Mouse (Mus musculus) heart, embryonic 14.5 days (tissue): Measurements from ENCODE around the gene Atf3. TPM values are rescaled to one million over a fixed set of nuclear protein-coding genes. Genes with fewer than 3 reads are reported as not detected.

Experiments used
- ATAC-seq: fragments of 200-750 bp; cut with Nextera tagmentation; 2 replicates; pipeline ENCODE4 v1.8.0; 2017; ENCODE audit warnings: low read depth, moderate TSS enrichment; ENCODE audit not compliant: insufficient number of reproducible peaks, insufficient read depth, low FRiP score
- H3K27ac ChIP-seq, 2 experiments: fragments of 200-500 bp in 1 of 2; fragments of 300-500 bp in 1 of 2; sonication (generic) in 1 of 2; replicated peaks in 1 of 2; 2 replicates each; pipeline ENCODE4 v1.5.1; 2012 to 2014; ENCODE audit warnings: low read depth in 2 of 2, low read length in 2 of 2, control low read depth in 1 of 2, mild to moderate bottlenecking in 1 of 2, mixed read lengths in 1 of 2; ENCODE audit not compliant: control insufficient read depth in 1 of 2, insufficient read depth in 1 of 2
- H3K27me3 ChIP-seq: fragments of 300-500 bp; sonication (generic); 2 replicates; pipeline ENCODE4 v1.6.1; 2014; ENCODE audit warnings: mild to moderate bottlenecking, low read length, control low read depth; ENCODE audit not compliant: control insufficient read depth, insufficient read depth
- H3K36me3 ChIP-seq: fragments of 300-500 bp; sonication (generic); 2 replicates; pipeline ENCODE4 v1.6.1; 2014; ENCODE audit warnings: mild to moderate bottlenecking, control low read depth, low read length, mixed read lengths; ENCODE audit not compliant: control insufficient read depth, insufficient read depth
- H3K4me1 ChIP-seq, 2 experiments: fragments of 200-500 bp in 1 of 2; fragments of 300-500 bp in 1 of 2; sonication (generic) in 1 of 2; 2 replicates each; pipeline ENCODE4 v1.6.1; 2012 to 2014; ENCODE audit warnings: low read length in 2 of 2, control low read depth in 1 of 2, mixed read lengths in 1 of 2; ENCODE audit not compliant: control insufficient read depth in 2 of 2, insufficient read depth in 2 of 2
- H3K4me2 ChIP-seq: fragments of 300-500 bp; sonication (generic); 2 replicates; pipeline ENCODE4 v1.6.1; 2014; ENCODE audit warnings: mild to moderate bottlenecking, low read length
- H3K4me3 ChIP-seq, 2 experiments: fragments of 200-500 bp in 1 of 2; fragments of 300-500 bp in 1 of 2; sonication (generic) in 1 of 2; 2 replicates each; pipeline ENCODE4 v1.5.1; 2012 to 2014; ENCODE audit warnings: low read length in 2 of 2, mild to moderate bottlenecking in 2 of 2, control low read depth in 1 of 2, low read depth in 1 of 2, moderate library complexity in 1 of 2; ENCODE audit not compliant: control insufficient read depth in 1 of 2, insufficient read depth in 1 of 2
- H3K9ac ChIP-seq: fragments of 300-500 bp; sonication (generic); 2 replicates; pipeline ENCODE4 v1.6.1; 2014; ENCODE audit warnings: mild to moderate bottlenecking, low read length
- H3K9me3 ChIP-seq: fragments of 300-500 bp; sonication (generic); 2 replicates; pipeline ENCODE4 v1.6.1; 2016; ENCODE audit warnings: low read length, control low read depth; ENCODE audit not compliant: control insufficient read depth
- WGBS: fragments of 180-500 bp; shearing (Covaris S2); extraction: QIAGEN DNeasy Blood & Tissue Kit; methylation state at CpG from one replicate; pipeline ENCODE4 v1.1.7; 2014; 5-methylcytosine and 5-hydroxymethylcytosine counted together
- polyA plus RNA-seq: library from polyadenylated mRNA; unstranded; fragments of >200 nt; fragmentation: Nextera tagmentation; extraction: Ambion mirVana; gene quantifications from 2 replicates; pipeline ENCODE4 v1.2.1, GENCODE M21; 2014

Gene Atf3
- polyA plus RNA-seq, 1 experiment from 2014 or later, result 15.6 TPM

GRCm38 (mm10) chr1:191230355-191230931, 12.6 kb upstream of the Atf3 start:
- Histone ChIP-seq H3K27me3 (no peaks in the 10 kb centered on the region), H3K9ac (no peak overlapping the region), H3K4me3 (no peak overlapping the region), H3K27ac (no peak overlapping the region; a peak in 1 of 4 replicates), H3K9me3 (0 out of 2 replicates have a peak, but pooled peaks cover 8% of the 10 kb centered on the region), H3K4me2 (no peak overlapping the region), H3K36me3 (no peaks in the 10 kb centered on the region), H3K4me1 (peaks cover under 1 to 11% of the 10 kb centered on the region in 2 experiments; a peak in 3 of 4 replicates)
- ATAC-seq, result no peak
- WGBS, result 54% methylated on average over 6 of the region's 6 CpGs

GRCm38 (mm10) chr1:191226570-191226969, 8.7 kb upstream of the Atf3 start:
- Histone ChIP-seq H3K4me3 (no peak overlapping the region), H3K27me3 (no peaks in the 10 kb centered on the region), H3K9ac (no peak overlapping the region), H3K4me1 (peaks cover 6 to 15% of the 10 kb centered on the region in 2 experiments; a peak in 2 of 4 replicates), H3K4me2 (no peak overlapping the region), H3K36me3 (no peaks in the 10 kb centered on the region), H3K9me3 (no peaks in the 10 kb centered on the region), H3K27ac (no peak overlapping the region)
- WGBS, result 85% methylated on average over 2 of the region's 2 CpGs
- no peak for ATAC-seq

- H3K27ac ChIP-seq, result no peak overlapping the region
- no peak for ATAC-seq
- no peak overlapping the region for H3K4me2 ChIP-seq
- no peaks in the 10 kb centered on the region for H3K36me3 ChIP-seq
- no peaks in the 10 kb centered on the region for H3K9me3 ChIP-seq
- peaks cover 6 to 14% of the 10 kb centered on the region in 2 experiments; a peak in 2 of 4 replicates for H3K4me1 ChIP-seq
- H3K27me3 ChIP-seq, result no peaks in the 10 kb centered on the region
- 80% methylated on average over 2 of the region's 2 CpGs for WGBS
- no peak overlapping the region for H3K4me3 ChIP-seq
- H3K9ac ChIP-seq, result no peak overlapping the region
Observed at GRCm38 (mm10) chr1:191225771-191226170, 7.9 kb upstream of the Atf3 start.

- 39% methylated on average over 9 of the region's 9 CpGs for WGBS
- Histone ChIP-seq H3K36me3 (no peaks in the 10 kb centered on the region), H3K27me3 (no peaks in the 10 kb centered on the region), H3K4me2 (peak overlapping the region; percentile 94), H3K9ac (peak overlapping the region; percentile 81), H3K27ac (peak overlapping the region; percentile 8 to 74; a peak in 2 of 4 replicates), H3K4me3 (peak overlapping the region; percentile 65 to 86), H3K9me3 (no peaks in the 10 kb centered on the region), H3K4me1 (peaks cover 6 to 9% of the 10 kb centered on the region in 2 experiments; a peak in 2 of 4 replicates)
- no peak for ATAC-seq
Observed at GRCm38 (mm10) chr1:191224981-191225703, 7.3 kb upstream of the Atf3 start.

DNA sequence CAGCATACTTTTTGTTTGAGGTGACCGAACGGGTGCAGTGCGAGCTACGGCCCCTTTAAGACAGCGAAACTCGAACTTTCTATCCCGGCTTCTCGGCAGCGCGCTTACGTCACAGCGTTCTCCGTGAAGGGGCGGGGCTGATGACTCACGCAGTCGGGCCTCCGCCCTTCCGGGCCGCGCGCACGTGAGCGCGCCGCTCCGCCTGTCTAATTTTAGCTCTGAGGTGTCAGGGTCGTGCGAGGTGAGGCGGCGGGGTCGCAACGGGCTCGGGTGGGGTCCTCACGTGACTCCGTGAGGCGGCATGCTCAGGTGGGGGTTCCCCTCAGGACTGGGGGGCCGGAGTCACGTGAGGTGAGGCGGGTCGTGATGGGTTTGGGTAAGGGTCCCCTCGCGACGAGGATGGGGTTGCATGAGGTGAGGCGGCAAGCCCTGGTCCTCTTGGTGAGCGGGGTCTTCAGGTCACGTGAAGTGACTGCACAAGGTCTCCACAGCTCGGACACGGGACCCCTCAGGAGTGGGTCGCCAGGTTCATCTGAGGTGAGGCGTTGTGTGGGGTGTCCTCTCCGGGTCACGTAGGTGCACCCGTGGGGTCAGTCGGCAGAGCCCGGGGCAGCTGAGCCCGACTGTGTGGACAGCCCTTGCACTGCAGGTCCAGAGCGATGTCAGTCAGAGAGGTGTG, 6.6 kb upstream of the Atf3 start:
- peak overlapping the region; percentile 71 to 74 for H3K27ac ChIP-seq
- H3K9ac ChIP-seq, result peak overlapping the region; percentile 81
- peak overlapping the region; percentile 94 for H3K4me2 ChIP-seq
- WGBS, result 1% methylated on average over 57 of the region's 57 CpGs
- H3K9me3 ChIP-seq, result no peaks in the 10 kb centered on the region
- peaks cover 6 to 9% of the 10 kb centered on the region in 2 experiments; a peak in 2 of 4 replicates for H3K4me1 ChIP-seq
- H3K27me3 ChIP-seq, result no peaks in the 10 kb centered on the region
- ATAC-seq, result peak; percentile 83
- peak overlapping the region; percentile 65 to 86 for H3K4me3 ChIP-seq
- H3K36me3 ChIP-seq, result no peaks in the 10 kb centered on the region

DNA sequence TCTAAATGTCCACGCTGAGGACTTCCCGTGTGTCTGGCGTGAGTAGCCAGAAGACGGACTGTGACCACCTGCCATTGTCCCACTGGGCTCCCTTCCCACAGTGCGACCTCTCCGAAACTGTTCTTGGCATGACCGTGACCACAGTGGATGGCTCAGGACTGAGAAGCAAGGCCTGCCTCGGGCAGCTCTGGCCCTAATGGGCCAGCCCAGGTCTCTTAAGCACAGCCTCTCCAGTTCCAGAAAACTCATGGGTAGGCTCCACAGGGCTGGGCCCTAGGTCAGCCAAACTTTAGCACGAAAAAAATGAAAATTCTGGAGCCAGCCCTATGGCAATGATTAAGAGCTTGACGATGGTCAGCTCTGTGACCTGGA, 6.1 kb upstream of the Atf3 start:
- H3K9me3 ChIP-seq, result no peaks in the 10 kb centered on the region
- 55% methylated on average over 10 of the region's 10 CpGs for WGBS

GRCm38 (mm10) chr1:191222031-191222430, 4.2 kb upstream of the Atf3 start:
- H3K4me3 ChIP-seq, result no peak overlapping the region
- no peak overlapping the region for H3K4me2 ChIP-seq
- H3K36me3 ChIP-seq, result no peaks in the 10 kb centered on the region
- H3K9me3 ChIP-seq, result no peaks in the 10 kb centered on the region
- peaks cover 6 to 9% of the 10 kb centered on the region in 2 experiments; a peak in 2 of 4 replicates for H3K4me1 ChIP-seq
- 68% methylated on average over 4 of the region's 4 CpGs for WGBS
- no peak for ATAC-seq
- H3K9ac ChIP-seq, result no peak overlapping the region
- H3K27ac ChIP-seq, result no peak overlapping the region
- H3K27me3 ChIP-seq, result no peaks in the 10 kb centered on the region

More for the DNA sequence above, 6.1 kb upstream of the Atf3 start:
- no peaks in the 10 kb centered on the region for H3K36me3 ChIP-seq
- peak overlapping the region; percentile 6 to 58; a peak in 2 of 4 replicates for H3K27ac ChIP-seq
- H3K4me3 ChIP-seq, result peak overlapping the region; percentile 65 to 86
- H3K4me2 ChIP-seq, result peak overlapping the region; percentile 94
- H3K27me3 ChIP-seq, result no peaks in the 10 kb centered on the region
- peak overlapping the region; percentile 81 for H3K9ac ChIP-seq
- peaks cover 6 to 9% of the 10 kb centered on the region in 2 experiments; a peak in 2 of 4 replicates for H3K4me1 ChIP-seq
- ATAC-seq, result peak; percentile 63
